8 mouse cellular contexts compared by ENCODE assay signal in genomic region chr8:83747661-83748346, GRCm38 (mm10). TPM values are rescaled to one million over a fixed set of nuclear protein-coding genes. Genes with fewer than 3 reads are reported as not detected.
A peak's percentile ranks its signal among the peaks of the same experiment; 100 is the strongest.
DNase-seq lines count a peak whose midpoint lies in the region; ATAC-seq and TF ChIP-seq lines count a peak whose summit lies in the region.

No protein-coding gene starts in this region.

- no peaks in the 10 kb centered on the region for H3K9me3 ChIP-seq in limb, embryonic 15.5 days
- no peaks in the 10 kb centered on the region for H3K9me3 ChIP-seq in midbrain, embryonic 13.5 days

- intact Hi-C loops in gastrocnemius, postnatal 36 days (cut with DNase I) = no loop called here

- DNase-seq in cerebellum, adult 2 months = peak; percentile 20 to 32
- DNase-seq in gastrocnemius, postnatal 36 days = peak; percentile 52 to 61
- DNase-seq in spleen, postnatal 4 days (ENCODE audit: low spot score in 2 of 2) = peak; percentile 56 to 77

- no peak overlapping the region for H3K9ac ChIP-seq in limb, embryonic 15.5 days
- H3K9ac ChIP-seq in midbrain, embryonic 13.5 days (replicated peaks) = peak overlapping the region; percentile 73

- H3K4me1 ChIP-seq in cerebellum, adult 2 months (ENCODE audit: control insufficient read depth, insufficient read depth, low read length) = 0 out of 2 replicates have a peak, but pooled peaks cover 3% of the 10 kb centered on the region
- peaks cover 3% of the 10 kb centered on the region; the same call in 1 of the 2 replicates for H3K4me1 ChIP-seq in cortical plate, adult 2 months (ENCODE audit: control insufficient read depth, insufficient read depth, low read length)
- peaks cover 15% of the 10 kb centered on the region for H3K4me1 ChIP-seq in limb, embryonic 15.5 days
- peaks cover 23% of the 10 kb centered on the region for H3K4me1 ChIP-seq in midbrain, embryonic 13.5 days (replicated peaks)

- peak overlapping the region; percentile 0 for H3K4me3 ChIP-seq in cerebellum, adult 2 months (replicated peaks; ENCODE audit: insufficient read depth, low read depth, low read length)
- 0 out of 2 replicates have a peak overlapping the region, but pooled peaks have one; percentile 14 for H3K4me3 ChIP-seq in cortical plate, adult 2 months (ENCODE audit: insufficient read depth, low read length)
- H3K4me3 ChIP-seq in limb, embryonic 15.5 days = peak overlapping the region; percentile 32
- H3K4me3 ChIP-seq in midbrain, embryonic 13.5 days (replicated peaks) = peak overlapping the region; percentile 41

- no peak for ATAC-seq in cerebellum, adult (ENCODE audit: insufficient number of reproducible peaks, low FRiP score, low TSS enrichment)
- ATAC-seq in inflammation-experienced regulatory T-cells, adult 6 months = peak; percentile 65
- peak; percentile 81; the same call in 1 of the 2 replicates for ATAC-seq in limb, embryonic 15.5 days (ENCODE audit: insufficient number of reproducible peaks, low FRiP score, low TSS enrichment, low read depth)
- ATAC-seq in midbrain, embryonic 13.5 days = peak; percentile 76

- TF ChIP-seq POLR2A in cerebellum, adult 2 months (IDR thresholded peaks at IDR 0.05; ENCODE audit: borderline replicate concordance, insufficient read depth, low read length) = no peak
- TF ChIP-seq POLR2A in cortical plate, adult 2 months (IDR thresholded peaks at IDR 0.05; ENCODE audit: extremely low read depth, insufficient read depth, low read length) = 0 out of 2 replicates have a peak, but pooled peaks have one; percentile 11

- H3K4me2 ChIP-seq in limb, embryonic 15.5 days = peak overlapping the region; percentile 60
- peak overlapping the region; percentile 69 for H3K4me2 ChIP-seq in midbrain, embryonic 13.5 days (replicated peaks)

- WGBS in cerebellum, adult 2 months = 3% methylated on average over 28 of the region's 28 CpGs
- 4% methylated on average over 28 of the region's 28 CpGs for WGBS in limb, embryonic 15.5 days
- 3% methylated on average over 28 of the region's 28 CpGs for WGBS in midbrain, embryonic 13.5 days

- no peaks in the 10 kb centered on the region for H3K27me3 ChIP-seq in cerebellum, adult 2 months (ENCODE audit: control insufficient read depth, insufficient read depth, low read length)
- peaks cover 14% of the 10 kb centered on the region for H3K27me3 ChIP-seq in limb, embryonic 15.5 days
- H3K27me3 ChIP-seq in midbrain, embryonic 13.5 days = peaks cover 26% of the 10 kb centered on the region; the same call in 1 of the 2 replicates

- no peak overlapping the region for H3K27ac ChIP-seq in cerebellum, adult 2 months (ENCODE audit: insufficient read depth, low read length)
- no peak overlapping the region for H3K27ac ChIP-seq in cortical plate, adult 2 months (ENCODE audit: insufficient read depth, low read length)
- peak overlapping the region; percentile 73 for H3K27ac ChIP-seq in limb, embryonic 15.5 days
- no peak overlapping the region for H3K27ac ChIP-seq in midbrain, embryonic 13.5 days

- TF ChIP-seq CTCF in cerebellum, adult 2 months (IDR thresholded peaks at IDR 0.05; ENCODE audit: borderline replicate concordance, insufficient read depth, low read depth, low read length) = no peak
- no peak for TF ChIP-seq CTCF in cortical plate, adult 2 months (IDR thresholded peaks at IDR 0.05; ENCODE audit: extremely low read depth, insufficient read depth, low read length)

- H3K36me3 ChIP-seq in limb, embryonic 15.5 days = no peaks in the 10 kb centered on the region
- H3K36me3 ChIP-seq in midbrain, embryonic 13.5 days = no peaks in the 10 kb centered on the region

RNA-seq across cellular contexts. Expression of gene Adgre5, which starts 6.7 kb away (rescaled TPM):
- polyA plus RNA-seq in cerebellum, adult 2 months (2012; rRNA removed) = 22.7 and 23.8 TPM in 2 replicates
- 25.9 and 26.9 TPM in 2 replicates for polyA plus RNA-seq in cortical plate, adult 2 months (2012; rRNA removed)
- total RNA-seq in gastrocnemius, postnatal 36 days (2021) = 10 to 100 TPM; 21.9 to 22.5 TPM
- 100 to 1,000 TPM; 177 to 212 (median 210) TPM for polyA plus RNA-seq in inflammation-experienced regulatory T-cells, adult 6 months (2017; shearing (Covaris generic))
- 46.1 and 52.6 TPM in 2 replicates for polyA plus RNA-seq in limb, embryonic 15.5 days (2015; fragmentation: Nextera tagmentation; extraction: Ambion mirVana)
- polyA plus RNA-seq in midbrain, embryonic 13.5 days (2015; fragmentation: Nextera tagmentation; extraction: Ambion mirVana) = 8.6 and 8.7 TPM in 2 replicates

RNA-seq across cellular contexts. Expression of gene Ddx39, which starts 32.8 kb away (rescaled TPM):
- polyA plus RNA-seq in cerebellum, adult 2 months (2012; rRNA removed) = 30.0 and 31.5 TPM in 2 replicates
- polyA plus RNA-seq in cortical plate, adult 2 months (2012; rRNA removed) = 26.5 and 29.0 TPM in 2 replicates
- total RNA-seq in gastrocnemius, postnatal 36 days (2021) = 10 to 100 TPM; 11.3 to 12.0 TPM
- 100 to 1,000 TPM; 166 to 211 (median 167) TPM for polyA plus RNA-seq in inflammation-experienced regulatory T-cells, adult 6 months (2017; shearing (Covaris generic))
- 126 and 127 TPM in 2 replicates for polyA plus RNA-seq in limb, embryonic 15.5 days (2015; fragmentation: Nextera tagmentation; extraction: Ambion mirVana)
- 154 and 155 TPM in 2 replicates for polyA plus RNA-seq in midbrain, embryonic 13.5 days (2015; fragmentation: Nextera tagmentation; extraction: Ambion mirVana)

RNA-seq across cellular contexts. Expression of gene Pkn1, which starts 48.8 kb away (rescaled TPM):
- polyA plus RNA-seq in cerebellum, adult 2 months (2012; rRNA removed) = 59.8 and 62.7 TPM in 2 replicates
- 60.8 and 70.2 TPM in 2 replicates for polyA plus RNA-seq in cortical plate, adult 2 months (2012; rRNA removed)
- 10 to 100 TPM; 30.6 to 33.7 TPM for total RNA-seq in gastrocnemius, postnatal 36 days (2021)
- polyA plus RNA-seq in inflammation-experienced regulatory T-cells, adult 6 months (2017; shearing (Covaris generic)) = 10 to 100 TPM; 20.3 to 27.7 (median 24.6) TPM
- polyA plus RNA-seq in limb, embryonic 15.5 days (2015; fragmentation: Nextera tagmentation; extraction: Ambion mirVana) = 19.6 and 20.0 TPM in 2 replicates
- 22.7 and 23.3 TPM in 2 replicates for polyA plus RNA-seq in midbrain, embryonic 13.5 days (2015; fragmentation: Nextera tagmentation; extraction: Ambion mirVana)
